Mouse (Mus musculus) forebrain, embryonic 16.5 days (tissue): Measurements from ENCODE around the gene Lcor. TPM values are rescaled to one million over a fixed set of nuclear protein-coding genes. Genes with fewer than 3 reads are reported as not detected.

Experiments
- ATAC-seq: fragments of 200-750 bp; cut with Nextera tagmentation; 2 replicates; pipeline ENCODE4 v1.8.0; 2017; ENCODE audit warnings: mild to moderate bottlenecking, moderate library complexity
- H3K27ac ChIP-seq: fragments of 300-500 bp; sonication (generic); 2 replicates; pipeline ENCODE4 v1.5.1; 2014; ENCODE audit warnings: low read length, control low read depth
- H3K27me3 ChIP-seq: fragments of 300-500 bp; sonication (generic); replicated peaks from 2 replicates; pipeline ENCODE4 v1.6.1; 2014; ENCODE audit warnings: low read length; ENCODE audit not compliant: control insufficient read depth, insufficient read depth
- H3K36me3 ChIP-seq: fragments of 300-500 bp; sonication (generic); 2 replicates; pipeline ENCODE4 v1.6.1; 2014; ENCODE audit not compliant: control insufficient read depth, insufficient read depth
- H3K4me1 ChIP-seq: fragments of 300-500 bp; sonication (generic); replicated peaks from 2 replicates; pipeline ENCODE4 v1.6.1; 2014; ENCODE audit warnings: low read length; ENCODE audit not compliant: control insufficient read depth, insufficient read depth
- H3K4me2 ChIP-seq: fragments of 300-500 bp; sonication (generic); 2 replicates; pipeline ENCODE4 v1.6.1; 2014; ENCODE audit warnings: mild to moderate bottlenecking, low read length, control low read depth
- H3K4me3 ChIP-seq: fragments of 300-500 bp; sonication (generic); replicated peaks from 2 replicates; pipeline ENCODE4 v1.5.1; 2014; ENCODE audit warnings: mild to moderate bottlenecking, low read length, control low read depth
- H3K9ac ChIP-seq: fragments of 300-500 bp; sonication (generic); replicated peaks from 2 replicates; pipeline ENCODE4 v1.6.1; 2014; ENCODE audit warnings: low read depth, low read length, control low read depth
- H3K9me3 ChIP-seq: fragments of 300-500 bp; sonication (generic); 2 replicates; pipeline ENCODE4 v1.6.1; 2016; ENCODE audit warnings: low read length; ENCODE audit not compliant: control insufficient read depth
- WGBS: fragments of 180-500 bp; shearing (Covaris S2); extraction: QIAGEN DNeasy Blood & Tissue Kit; methylation state at CpG from one replicate; pipeline ENCODE4 v1.1.7; 2014; 5-methylcytosine and 5-hydroxymethylcytosine counted together
- microRNA-seq: library from miRNA; unstranded; fragments of <30 nt; microRNA quantifications from one replicate; pipeline ENCODE4, GENCODE M21; 2017
- polyA plus RNA-seq: library from polyadenylated mRNA; unstranded; fragments of >200 nt; fragmentation: Nextera tagmentation; extraction: Ambion mirVana; gene quantifications from 2 replicates; pipeline ENCODE4 v1.2.1, GENCODE M21; 2015

Gene Lcor
- polyA plus RNA-seq, 1 experiment from 2014 or later, result 21.8 TPM

DNA sequence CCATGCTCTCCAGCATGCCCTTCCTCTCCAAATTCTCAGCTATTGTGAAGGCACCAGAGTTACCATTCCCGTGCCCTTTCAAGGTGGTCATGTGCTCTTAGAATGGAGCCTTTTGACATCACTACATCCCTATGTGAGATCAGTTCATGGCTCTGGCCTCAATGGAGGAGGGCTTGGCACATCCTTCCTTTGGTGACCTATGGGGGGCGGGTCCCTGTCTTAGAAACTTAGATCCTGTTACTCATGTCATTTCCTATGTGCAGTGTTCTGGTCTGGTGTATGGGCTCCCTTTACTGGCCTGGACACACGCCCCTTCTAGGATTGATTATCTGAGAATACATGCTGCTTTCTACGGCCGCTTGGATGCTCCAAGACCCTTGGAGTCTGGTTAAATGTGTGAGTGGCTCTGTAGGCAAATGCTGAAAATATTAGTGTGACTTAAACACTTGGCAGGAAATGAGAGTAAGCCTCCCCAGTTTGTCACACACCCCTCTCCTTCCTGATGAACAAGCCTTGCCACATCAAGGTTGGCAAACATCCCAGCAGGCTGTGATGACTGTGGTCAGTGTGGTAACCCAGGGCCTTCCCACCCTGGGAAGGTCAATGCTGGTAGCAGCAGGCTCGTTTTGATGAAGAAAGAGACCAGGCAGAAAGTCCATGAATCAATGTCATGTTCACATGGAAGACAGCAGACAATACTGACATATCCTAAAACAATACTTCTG lies 114.9 kb downstream of the Lcor start:
- Histone ChIP-seq H3K36me3 (0 out of 2 replicates have a peak, but pooled peaks cover 3% of the 10 kb centered on the region), H3K9me3 (no peaks in the 10 kb centered on the region), H3K27ac (no peak overlapping the region), H3K27me3 (no peaks in the 10 kb centered on the region), H3K9ac (no peak overlapping the region), H3K4me2 (no peak overlapping the region), H3K4me3 (no peak overlapping the region), H3K4me1 (no peaks in the 10 kb centered on the region)
- 85% methylated on average over 6 of the region's 6 CpGs for WGBS
- ATAC-seq, result no peak

DNA sequence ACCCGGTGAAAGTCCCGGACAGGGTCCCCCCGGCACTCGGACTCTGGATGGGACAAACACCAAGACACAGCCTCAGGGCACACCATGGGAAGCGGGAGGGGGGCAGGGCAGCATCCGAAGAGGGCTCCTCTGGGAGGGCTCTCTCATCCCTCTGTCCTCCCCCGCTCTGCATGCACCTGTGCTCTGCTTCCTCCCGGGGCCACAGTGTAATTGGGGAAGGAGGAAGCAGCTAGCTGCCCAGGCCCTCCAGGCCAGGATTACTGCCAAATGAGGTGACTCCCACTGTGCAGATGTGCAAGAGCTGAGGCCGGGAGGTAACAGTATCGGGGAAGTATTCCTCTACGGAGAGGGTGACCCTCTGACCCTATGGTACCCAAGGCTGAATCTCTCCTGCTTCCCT lies 118.2 kb downstream of the Lcor start:
- Histone ChIP-seq H3K4me1 (no peaks in the 10 kb centered on the region), H3K36me3 (0 out of 2 replicates have a peak, but pooled peaks cover 3% of the 10 kb centered on the region), H3K9ac (no peak overlapping the region), H3K4me2 (no peak overlapping the region), H3K27me3 (no peaks in the 10 kb centered on the region), H3K4me3 (no peak overlapping the region), H3K27ac (no peak overlapping the region), H3K9me3 (no peaks in the 10 kb centered on the region)
- WGBS, result 40% methylated on average over 11 of the region's 11 CpGs
- no peak for ATAC-seq

DNA sequence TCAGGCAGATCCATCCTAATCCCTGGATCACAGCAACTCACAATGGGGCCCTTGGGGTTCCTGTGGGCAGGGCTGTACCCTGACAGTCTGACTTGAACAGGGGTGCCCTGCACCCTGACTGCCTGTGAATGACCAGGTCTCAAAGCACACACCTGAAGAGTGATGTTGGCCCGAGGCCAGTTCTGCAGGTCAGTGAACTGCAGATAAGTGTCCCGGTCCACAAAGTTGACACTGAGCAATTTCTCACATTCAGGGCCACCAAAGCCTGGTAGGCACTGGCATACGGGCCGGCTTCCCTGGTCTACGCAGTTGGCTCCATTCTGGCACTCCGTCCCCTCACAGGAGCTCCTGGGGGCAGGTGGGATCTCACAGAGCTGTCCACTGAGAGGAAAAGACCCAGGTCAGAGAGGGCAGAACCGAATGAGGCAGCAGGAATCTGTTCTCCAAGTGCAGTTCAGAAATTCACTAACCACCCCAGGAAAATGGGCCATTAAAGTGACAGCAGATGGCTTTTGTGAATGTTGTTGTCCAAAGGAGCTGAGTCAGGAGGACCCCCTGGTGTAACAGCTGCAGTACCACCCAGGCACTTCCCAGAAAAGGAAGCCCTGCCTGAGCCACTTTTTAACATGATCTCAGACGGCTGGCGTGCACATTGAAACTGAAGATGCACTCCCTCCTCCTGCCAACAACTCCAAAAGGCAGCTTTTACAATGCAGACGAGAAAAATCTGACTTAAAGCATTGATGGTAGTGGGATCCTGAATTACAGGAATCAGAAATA lies 124.0 kb downstream of the Lcor start:
- Histone ChIP-seq H3K9ac (no peak overlapping the region), H3K4me1 (no peaks in the 10 kb centered on the region), H3K27ac (no peak overlapping the region), H3K4me3 (no peak overlapping the region), H3K4me2 (no peak overlapping the region), H3K36me3 (peaks cover 5% of the 10 kb centered on the region; the same call in 1 of the 2 replicates), H3K9me3 (no peaks in the 10 kb centered on the region), H3K27me3 (no peaks in the 10 kb centered on the region)
- ATAC-seq, result no peak
- 72% methylated on average over 10 of the region's 10 CpGs for WGBS

DNA sequence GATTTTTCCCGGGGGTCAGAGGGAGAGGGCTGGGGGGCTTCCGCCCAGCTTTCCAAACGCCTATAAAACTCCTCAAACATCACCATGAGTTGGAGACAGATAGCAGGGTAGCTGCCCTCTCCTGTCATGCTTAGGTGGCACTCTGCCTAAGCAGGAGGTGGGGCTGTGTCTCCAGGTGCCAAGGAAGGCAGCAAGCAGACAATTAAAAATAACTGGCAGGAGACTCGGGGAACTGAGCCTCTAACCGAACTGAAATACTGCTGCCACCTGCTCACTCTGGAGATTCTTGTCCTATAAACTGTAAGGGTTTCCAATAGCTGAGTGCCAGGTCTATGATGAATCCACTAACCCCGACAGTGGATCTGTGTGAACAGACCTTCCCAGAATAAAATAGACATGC lies 129.2 kb downstream of the Lcor start:
- ATAC-seq, result no peak
- Histone ChIP-seq H3K4me3 (no peak overlapping the region), H3K4me1 (peaks cover 14% of the 10 kb centered on the region), H3K27ac (no peak overlapping the region), H3K9me3 (no peaks in the 10 kb centered on the region), H3K9ac (no peak overlapping the region), H3K36me3 (0 out of 2 replicates have a peak, but pooled peaks cover 2% of the 10 kb centered on the region), H3K27me3 (no peaks in the 10 kb centered on the region), H3K4me2 (no peak overlapping the region)
- 69% methylated on average over 6 of the region's 6 CpGs for WGBS

Small RNAs within 50 kb of the gene (microRNA-seq; reads per million reads assigned to microRNA genes)
- not detected for gene Mir8091

Other genes with a start within 250 kb of the Lcor start
- gene Tm9sf3, start 218.6 kb upstream of the Lcor start, polyA plus RNA-seq, result 88.7 and 104 TPM in 2 replicates
- 1.9 and 2.0 TPM in 2 replicates for gene Pik3ap1, start 97.5 kb upstream of the Lcor start, polyA plus RNA-seq
- 2.7 and 3.3 TPM in 2 replicates for gene Gm340, start 99.7 kb downstream of the Lcor start, polyA plus RNA-seq